Mouse (Mus musculus): ENCODE results near the gene Tdp1.

- no peak for TF ChIP-seq CTCF (IDR thresholded peaks at IDR 0.05; ENCODE audit: low read depth, low read length)
- no peak for TF ChIP-seq POLR2A (IDR thresholded peaks at IDR 0.05; ENCODE audit: extremely low read depth, insufficient read depth, low read length)
Observed at GRCm38 (mm10) chr12:99986797-99987196, 102.5 kb downstream of the Tdp1 start.
